Mouse (Mus musculus) large intestine, adult 2 months (tissue): ENCODE data around the gene Mrpl44. TPM values are rescaled to one million over a fixed set of nuclear protein-coding genes. Genes with fewer than 3 reads are reported as not detected.

ENCODE experiments used
- DNase-seq: peaks from one replicate; pipeline ENCODE4 v3.0.0-alpha.2; 2012; ENCODE audit warnings: low read depth, low spot score
- WGBS: fragments of 180-500 bp; shearing (Covaris S2); methylation state at CpG from one replicate; pipeline ENCODE4 v1.1.7; 2018; 5-methylcytosine and 5-hydroxymethylcytosine counted together
- polyA plus RNA-seq: library from polyadenylated mRNA; depleted of rRNA; stranded (reverse); fragments of >200 nt; gene quantifications from 2 replicates; pipeline ENCODE4 v1.2.3, GENCODE M21; 2012; rRNA removed

Mrpl44 gene
- 10.1 and 12.1 TPM in 2 replicates for polyA plus RNA-seq

DNA sequence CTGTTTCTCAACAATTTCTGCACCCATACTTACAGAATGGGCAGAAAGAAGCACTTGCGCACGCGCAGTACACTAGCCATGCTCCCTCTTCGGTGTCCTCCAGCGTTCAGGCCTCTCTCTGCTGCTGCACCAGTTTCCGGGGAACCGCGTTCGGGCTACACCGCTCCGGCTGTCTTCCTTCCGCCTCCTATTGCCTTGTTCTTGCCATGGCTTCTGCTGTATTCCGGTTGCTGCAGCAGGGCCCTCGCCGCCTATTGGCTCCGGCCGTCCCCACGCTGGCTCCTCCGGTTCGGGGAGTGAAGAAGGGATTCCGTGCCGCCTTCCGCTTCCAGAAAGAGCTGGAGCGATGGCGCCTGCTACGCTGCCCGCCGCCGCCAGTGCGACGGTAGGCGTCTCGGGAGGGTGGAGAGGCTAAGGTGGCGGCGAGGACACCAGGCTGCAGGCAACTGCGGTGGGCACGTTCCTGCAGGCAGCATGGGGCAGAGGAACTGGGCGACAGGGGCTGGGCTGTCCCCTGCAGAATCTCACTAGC is at the start of gene Mrpl44, which contains the start of gene Wdfy1:
Gene Mrpl44 (plus strand): TSS at position 92 of the 532 bp plus-strand sequence.
Gene Wdfy1 (minus strand): TSS at position 217 of the 532 bp plus-strand sequence.
- peak; percentile 92 for DNase-seq
- WGBS: under 1% methylated on average over 38 of the region's 38 CpGs

- no peak for DNase-seq
- WGBS: 85% methylated on average over 5 of the region's 5 CpGs
Observed at GRCm38 (mm10) chr1:79734794-79735193, 41.0 kb upstream of the Mrpl44 start.

GRCm38 (mm10) chr1:79736408-79736807 is 39.4 kb upstream of the Mrpl44 start:
- 39% methylated on average over 3 of the region's 3 CpGs for WGBS
- peak; percentile 64 for DNase-seq

DNA sequence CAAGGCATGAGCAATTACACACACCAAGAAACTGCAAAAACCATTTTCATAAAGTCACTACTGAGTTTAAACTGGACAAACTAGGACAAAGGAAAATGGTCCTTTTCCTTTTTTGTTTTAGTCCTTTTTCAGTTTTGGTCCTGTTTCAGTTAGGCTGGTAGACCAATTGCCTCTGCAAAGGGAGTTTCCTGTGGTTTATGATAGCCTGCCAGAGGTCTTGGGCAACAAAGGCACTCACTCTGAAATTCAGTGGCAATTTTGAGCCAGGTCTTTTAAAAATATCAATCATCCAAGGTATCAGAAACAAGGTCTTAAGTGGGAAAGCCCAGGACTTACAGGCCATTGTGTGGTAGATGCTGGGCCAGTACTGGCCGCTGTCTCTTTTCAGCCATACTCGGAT is 36.1 kb upstream of the Mrpl44 start:
- 93% methylated on average over 2 of the region's 2 CpGs for WGBS
- DNase-seq: no peak

GRCm38 (mm10) chr1:79741002-79741401 is 34.8 kb upstream of the Mrpl44 start:
- 72% methylated on average over 4 of the region's 4 CpGs for WGBS

GRCm38 (mm10) chr1:79742949-79743348 is 32.9 kb upstream of the Mrpl44 start:
- DNase-seq: no peak
- 93% methylated on average over 7 of the region's 7 CpGs for WGBS

More at GRCm38 (mm10) chr1:79741002-79741401, 34.8 kb upstream of the Mrpl44 start:
- no peak for DNase-seq

GRCm38 (mm10) chr1:79743385-79743784 is 32.4 kb upstream of the Mrpl44 start:
- WGBS: 80% methylated on average over 1 of the region's 1 CpGs
- DNase-seq: no peak

DNA sequence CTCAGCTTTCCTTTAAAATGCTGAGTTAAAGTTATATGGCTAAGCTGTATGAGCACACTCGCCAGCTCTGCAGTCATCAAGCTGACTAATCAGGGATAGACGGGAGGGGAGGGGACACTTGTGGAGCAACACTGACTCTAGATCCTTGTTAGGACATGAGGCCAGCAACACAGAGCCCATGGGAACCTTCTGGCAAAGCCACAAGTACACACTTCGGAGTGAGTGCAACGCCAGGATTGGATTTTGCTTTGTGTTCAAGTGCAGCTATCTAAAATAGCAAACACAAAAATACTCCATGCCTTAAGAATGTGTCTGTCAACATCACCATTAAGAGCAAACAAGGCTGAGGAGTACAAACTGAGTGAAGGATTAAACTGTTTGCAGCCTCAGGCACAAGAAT is 29.8 kb upstream of the Mrpl44 start:
- WGBS: 63% methylated on average over 4 of the region's 4 CpGs
- DNase-seq: no peak

DNA sequence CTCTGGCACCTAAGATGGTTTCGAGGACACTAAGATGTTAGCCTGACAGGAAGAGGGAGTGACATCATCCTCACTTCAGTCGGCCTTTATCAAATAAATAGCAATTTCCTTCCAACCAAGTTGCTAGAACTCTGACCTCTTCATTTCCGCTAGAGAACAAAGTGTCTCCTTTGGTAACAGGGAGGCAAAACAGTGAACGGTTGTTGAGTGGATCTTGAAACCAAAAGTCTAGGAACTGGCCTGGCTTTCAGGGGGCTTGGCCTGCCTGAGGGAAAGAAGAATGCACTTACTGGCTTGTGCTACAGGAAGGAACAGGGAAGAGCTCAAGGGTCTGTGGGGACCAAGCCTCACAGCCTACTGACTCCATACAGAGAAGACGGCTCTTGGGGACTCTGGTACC is 24.6 kb upstream of the Mrpl44 start:
- WGBS: 71% methylated on average over 5 of the region's 5 CpGs
- no peak for DNase-seq

- no peak for DNase-seq
- 61% methylated on average over 7 of the region's 7 CpGs for WGBS
Observed at GRCm38 (mm10) chr1:79752015-79752695, 23.7 kb upstream of the Mrpl44 start.

- DNase-seq: no peak
- 69% methylated on average over 4 of the region's 4 CpGs for WGBS
Observed at GRCm38 (mm10) chr1:79752714-79753340, 23.0 kb upstream of the Mrpl44 start.

DNA sequence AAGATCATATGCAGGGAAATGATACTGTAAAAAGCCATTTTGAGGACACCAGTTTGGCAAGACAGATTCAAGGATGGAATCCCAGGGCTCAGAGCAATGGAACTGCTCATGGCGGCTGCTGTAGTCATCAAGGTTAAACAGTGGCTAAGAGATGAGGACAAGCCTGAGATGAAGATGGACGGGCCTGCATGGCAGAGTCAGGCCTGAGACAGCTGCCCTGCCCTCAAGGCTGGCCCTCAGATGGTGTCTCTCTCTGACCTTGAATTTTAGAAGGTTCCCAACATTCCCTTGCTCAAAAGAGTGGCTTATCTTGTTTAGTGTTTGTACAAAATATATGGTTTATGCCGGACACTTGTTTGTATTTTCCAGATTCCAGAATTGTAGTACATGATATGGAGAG is 22.4 kb upstream of the Mrpl44 start:
- WGBS: 87% methylated on average over 3 of the region's 3 CpGs
- no peak for DNase-seq

GRCm38 (mm10) chr1:79754936-79755335 is 20.9 kb upstream of the Mrpl44 start:
- WGBS: 83% methylated on average over 3 of the region's 3 CpGs

GRCm38 (mm10) chr1:79755376-79755775 is 20.4 kb upstream of the Mrpl44 start:
- 28% methylated on average over 2 of the region's 2 CpGs for WGBS
- DNase-seq: no peak

More at GRCm38 (mm10) chr1:79754936-79755335, 20.9 kb upstream of the Mrpl44 start:
- no peak for DNase-seq

DNA sequence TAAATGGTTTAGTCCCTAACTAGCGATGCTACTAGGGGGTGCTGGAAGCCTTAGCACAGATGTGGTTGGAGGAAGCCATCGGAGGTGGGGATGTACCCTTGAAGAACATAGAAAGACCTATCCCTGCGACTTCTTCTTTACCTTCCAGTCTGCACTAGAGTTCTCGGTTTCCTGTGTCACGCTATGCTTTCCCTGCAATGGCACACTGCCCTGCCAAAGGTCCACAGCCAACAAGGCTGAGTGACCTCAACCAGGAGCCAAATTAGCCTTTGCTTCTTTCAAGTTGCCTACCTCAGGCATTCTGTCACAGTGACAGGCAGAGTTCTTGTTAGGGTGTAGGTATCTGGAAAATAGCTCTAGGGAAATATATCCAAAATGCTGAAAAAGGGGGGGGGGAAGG is 19.4 kb upstream of the Mrpl44 start:
- no peak for DNase-seq
- 82% methylated on average over 5 of the region's 5 CpGs for WGBS

GRCm38 (mm10) chr1:79757161-79757560 is 18.7 kb upstream of the Mrpl44 start:
- 68% methylated on average over 7 of the region's 7 CpGs for WGBS
- DNase-seq: no peak

- 69% methylated on average over 4 of the region's 4 CpGs for WGBS
- no peak for DNase-seq
Observed at GRCm38 (mm10) chr1:79757597-79757996, 18.2 kb upstream of the Mrpl44 start.

DNA sequence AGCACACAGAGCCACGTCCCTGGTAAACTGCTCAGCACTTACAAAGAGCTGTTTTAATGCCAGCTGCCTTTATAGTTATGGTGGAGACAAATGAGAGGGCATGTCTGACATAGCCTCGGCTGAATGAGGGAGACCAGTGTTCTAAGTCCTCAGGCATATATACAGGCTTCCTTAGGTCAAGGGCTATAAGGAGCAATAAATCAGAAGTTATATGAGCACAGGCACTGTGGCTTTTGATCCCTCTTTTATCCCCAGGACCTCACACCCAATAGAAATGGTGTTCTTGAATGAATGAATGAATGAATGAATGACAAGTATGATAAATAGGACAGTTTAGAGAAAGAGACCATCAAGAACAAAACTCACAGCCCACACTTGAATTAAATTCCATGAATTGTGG is 16.8 kb upstream of the Mrpl44 start:
- WGBS: 14% methylated on average over 2 of the region's 2 CpGs
- no peak for DNase-seq

DNA sequence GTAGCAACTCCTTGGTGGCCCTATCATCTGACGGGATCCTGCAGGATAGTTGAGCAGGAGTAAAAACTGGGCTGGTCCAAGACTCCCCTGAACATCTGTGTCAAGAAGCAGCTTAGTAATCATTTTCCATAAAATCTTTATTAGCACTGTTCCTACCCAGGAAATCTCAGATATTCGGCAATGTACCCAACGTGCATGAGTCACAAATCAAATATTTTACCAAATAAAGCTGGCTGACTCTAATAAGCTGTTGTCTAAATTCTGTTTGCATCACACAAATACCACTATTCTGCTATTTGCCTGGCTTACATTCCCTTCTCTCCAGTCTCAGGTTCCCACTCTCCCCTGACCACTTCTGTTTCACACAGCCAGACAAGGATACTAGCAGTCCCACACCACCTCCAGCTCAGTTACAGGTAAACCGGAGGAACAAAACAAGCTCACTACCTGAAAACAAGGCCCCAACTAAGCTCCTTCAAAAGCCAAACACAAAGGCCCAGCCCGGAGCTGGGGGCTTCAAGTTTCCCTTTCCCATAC is 16.3 kb upstream of the Mrpl44 start:
- DNase-seq: no peak
- 46% methylated on average over 5 of the region's 5 CpGs for WGBS

- no peak for DNase-seq
- WGBS: 3% methylated on average over 11 of the region's 11 CpGs
Observed at GRCm38 (mm10) chr1:79760656-79761055, 15.2 kb upstream of the Mrpl44 start.
